Mouse (Mus musculus) kidney, embryonic 14.5 days (tissue): ENCODE measurements around the gene Pink1. TPM values are rescaled to one million over a fixed set of nuclear protein-coding genes. Genes with fewer than 3 reads are reported as not detected.
A peak's percentile ranks its signal among the peaks of the same experiment; 100 is the strongest.
"Not testable (repeated sequence)": the region's sequence is repeated elsewhere in the genome, so short reads cannot be mapped to it uniquely, and the experiment has no call there.

Experiments used
- ATAC-seq: fragments of 200-750 bp; cut with Nextera tagmentation; 2 replicates; pipeline ENCODE4 v1.8.0; 2017; ENCODE audit warnings: moderate number of reproducible peaks, mild to moderate bottlenecking, moderate TSS enrichment, moderate library complexity; ENCODE audit not compliant: low FRiP score, low TSS enrichment
- H3K27ac ChIP-seq: fragments of 300-500 bp; sonication (generic); 2 replicates; pipeline ENCODE4 v1.5.1; 2014; ENCODE audit warnings: low read depth, mild to moderate bottlenecking, low read length, moderate library complexity, mixed read lengths
- H3K27me3 ChIP-seq: fragments of 300-500 bp; sonication (generic); 2 replicates; pipeline ENCODE4 v1.6.1; 2014; ENCODE audit warnings: mild to moderate bottlenecking, low read length; ENCODE audit not compliant: control insufficient read depth, insufficient read depth
- H3K36me3 ChIP-seq: fragments of 300-500 bp; sonication (generic); 2 replicates; pipeline ENCODE4 v1.6.1; 2014; ENCODE audit warnings: low read length, mixed read lengths; ENCODE audit not compliant: control insufficient read depth, insufficient read depth
- H3K4me1 ChIP-seq: fragments of 300-500 bp; sonication (generic); 2 replicates; pipeline ENCODE4 v1.6.1; 2014; ENCODE audit warnings: low read length, mixed read lengths; ENCODE audit not compliant: control insufficient read depth, insufficient read depth
- H3K4me2 ChIP-seq: fragments of 300-500 bp; sonication (generic); replicated peaks from 2 replicates; pipeline ENCODE4 v1.6.1; 2014; ENCODE audit warnings: low read depth, mild to moderate bottlenecking, low read length
- H3K4me3 ChIP-seq: fragments of 300-500 bp; sonication (generic); 2 replicates; pipeline ENCODE4 v1.5.1; 2014; ENCODE audit warnings: mild to moderate bottlenecking, low read length
- H3K9ac ChIP-seq: fragments of 300-500 bp; sonication (generic); 2 replicates; pipeline ENCODE4 v1.6.1; 2014; ENCODE audit warnings: low read depth, mild to moderate bottlenecking, low read length, moderate library complexity
- H3K9me3 ChIP-seq: fragments of 300-500 bp; sonication (generic); 2 replicates; pipeline ENCODE4 v1.6.1; 2016; ENCODE audit warnings: low read length; ENCODE audit not compliant: control insufficient read depth
- WGBS: fragments of 180-500 bp; shearing (Covaris S2); extraction: QIAGEN DNeasy Blood & Tissue Kit; methylation state at CpG from one replicate; pipeline ENCODE4 v1.1.7; 2014; 5-methylcytosine and 5-hydroxymethylcytosine counted together
- polyA plus RNA-seq: library from polyadenylated mRNA; unstranded; fragments of >200 nt; fragmentation: Nextera tagmentation; extraction: Ambion mirVana; gene quantifications from 2 replicates; pipeline ENCODE4 v1.2.1, GENCODE M21; 2014

Pink1 gene
- polyA plus RNA-seq, 1 experiment from 2014 or later, result 25.7 TPM

DNA sequence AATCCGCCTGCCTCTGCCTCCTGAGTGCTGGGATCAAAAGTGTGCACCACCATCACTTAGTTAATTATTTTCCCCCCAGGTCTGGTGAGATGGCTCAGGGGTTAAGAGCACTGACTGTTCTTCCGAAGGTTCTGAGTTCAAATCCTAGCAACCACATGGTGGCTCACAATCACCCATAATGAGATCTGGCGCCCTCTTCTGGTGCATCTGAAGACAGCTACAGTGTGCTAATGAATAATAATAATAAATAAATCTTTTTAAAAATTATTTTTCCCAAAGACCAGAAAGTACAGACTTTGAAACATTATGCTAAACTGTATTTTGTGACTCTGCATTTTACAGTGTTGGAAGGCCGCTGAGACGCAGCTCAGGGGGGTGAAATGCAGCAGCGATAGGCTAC, 9.5 kb upstream of the Pink1 start:
- no peaks in the 10 kb centered on the region for H3K4me1 ChIP-seq
- no peak overlapping the region for H3K27ac ChIP-seq
- H3K9ac ChIP-seq, result no peak overlapping the region
- peaks cover 3% of the 10 kb centered on the region; the same call in 1 of the 2 replicates for H3K27me3 ChIP-seq
- 88% methylated on average over 6 of the region's 6 CpGs for WGBS
- no peak overlapping the region for H3K4me3 ChIP-seq
- H3K4me2 ChIP-seq, result no peak overlapping the region
- ATAC-seq, result no peak
- no peaks in the 10 kb centered on the region for H3K36me3 ChIP-seq
- no peaks in the 10 kb centered on the region for H3K9me3 ChIP-seq

DNA sequence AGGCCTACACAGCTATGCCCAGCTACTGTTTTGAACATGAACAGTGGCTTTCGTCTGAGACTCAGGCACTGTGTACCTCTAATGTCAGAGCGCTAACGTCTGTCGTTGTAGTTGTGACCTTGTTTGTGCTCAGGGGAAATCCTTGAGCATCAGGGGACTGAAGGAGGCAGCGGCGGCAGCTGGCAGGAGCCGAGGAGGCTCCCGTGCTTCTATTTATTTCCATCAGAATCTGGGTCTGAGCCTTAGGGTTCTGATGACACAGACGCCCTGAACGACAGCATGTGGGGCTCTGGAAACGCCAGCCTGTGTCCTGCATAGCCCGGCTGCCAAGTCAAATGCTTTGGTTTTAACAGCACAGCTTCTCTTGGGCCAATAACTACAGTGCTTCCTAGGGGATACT, 8.9 kb upstream of the Pink1 start:
- whole genome bisulfite sequencing, result 88% methylated on average over 12 of the region's 12 CpGs
- H3K9ac ChIP-seq, result no peak overlapping the region

DNA sequence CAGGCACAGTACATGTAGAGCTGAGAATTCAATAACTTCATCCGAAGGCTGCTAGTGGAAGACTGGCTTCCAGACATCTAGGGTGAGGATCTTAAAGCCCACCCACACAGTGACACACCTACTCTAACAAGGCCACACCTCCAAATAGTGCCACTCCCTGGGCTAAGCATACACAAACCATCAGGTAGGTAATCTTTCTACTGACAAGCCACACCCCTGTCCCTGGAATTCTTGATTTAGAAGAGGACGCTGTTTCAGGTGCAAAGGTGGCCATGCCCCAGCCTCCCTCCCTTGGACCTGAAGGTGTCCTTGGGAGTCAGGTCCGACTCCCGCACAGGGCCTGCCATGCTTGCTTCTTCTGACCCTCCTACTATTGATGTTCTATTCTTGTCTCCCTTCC, 7.0 kb upstream of the Pink1 start:
- Histone ChIP-seq H3K27me3 (peaks cover 7% of the 10 kb centered on the region; the same call in 1 of the 2 replicates), H3K4me1 (no peaks in the 10 kb centered on the region), H3K36me3 (no peaks in the 10 kb centered on the region), H3K27ac (no peak overlapping the region), H3K9ac (no peak overlapping the region), H3K4me2 (no peak overlapping the region), H3K4me3 (no peak overlapping the region), H3K9me3 (no peaks in the 10 kb centered on the region)
- no peak for ATAC-seq
- 84% methylated on average over 4 of the region's 4 CpGs for WGBS

More for the DNA sequence above, 8.9 kb upstream of the Pink1 start:
- peaks cover 5% of the 10 kb centered on the region; the same call in 1 of the 2 replicates for H3K27me3 ChIP-seq
- no peak overlapping the region for H3K4me3 ChIP-seq
- H3K4me2 ChIP-seq, result no peak overlapping the region
- no peaks in the 10 kb centered on the region for H3K4me1 ChIP-seq
- no peak for ATAC-seq
- H3K27ac ChIP-seq, result no peak overlapping the region
- no peaks in the 10 kb centered on the region for H3K9me3 ChIP-seq
- H3K36me3 ChIP-seq, result no peaks in the 10 kb centered on the region

DNA sequence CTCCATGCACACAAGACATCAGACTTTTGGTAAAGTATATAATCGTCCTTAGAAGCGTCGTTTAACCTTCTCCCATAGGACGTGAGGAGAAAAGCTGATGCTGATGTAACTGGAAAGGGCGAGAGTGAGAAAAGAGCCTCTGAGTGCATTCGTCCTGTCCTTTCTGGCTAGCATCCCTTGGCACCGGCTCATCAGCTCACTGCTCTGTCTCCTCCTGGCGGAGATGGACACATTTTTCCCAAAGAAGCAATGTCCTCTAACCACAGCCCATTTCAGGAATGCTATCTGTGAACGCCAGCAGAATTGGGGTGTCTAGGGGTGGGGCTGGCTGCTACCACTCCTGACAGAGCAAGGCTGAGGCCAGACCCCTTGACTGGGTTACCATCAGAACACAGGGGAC, 5.5 kb upstream of the Pink1 start:
- H3K9me3 ChIP-seq, result no peaks in the 10 kb centered on the region
- H3K4me3 ChIP-seq, result no peak overlapping the region
- H3K36me3 ChIP-seq, result no peaks in the 10 kb centered on the region
- H3K4me2 ChIP-seq, result no peak overlapping the region
- 84% methylated on average over 9 of the region's 9 CpGs for WGBS
- H3K27ac ChIP-seq, result no peak overlapping the region
- H3K27me3 ChIP-seq, result peaks cover 7% of the 10 kb centered on the region; the same call in 1 of the 2 replicates
- H3K9ac ChIP-seq, result no peak overlapping the region
- no peaks in the 10 kb centered on the region for H3K4me1 ChIP-seq
- ATAC-seq, result no peak

DNA sequence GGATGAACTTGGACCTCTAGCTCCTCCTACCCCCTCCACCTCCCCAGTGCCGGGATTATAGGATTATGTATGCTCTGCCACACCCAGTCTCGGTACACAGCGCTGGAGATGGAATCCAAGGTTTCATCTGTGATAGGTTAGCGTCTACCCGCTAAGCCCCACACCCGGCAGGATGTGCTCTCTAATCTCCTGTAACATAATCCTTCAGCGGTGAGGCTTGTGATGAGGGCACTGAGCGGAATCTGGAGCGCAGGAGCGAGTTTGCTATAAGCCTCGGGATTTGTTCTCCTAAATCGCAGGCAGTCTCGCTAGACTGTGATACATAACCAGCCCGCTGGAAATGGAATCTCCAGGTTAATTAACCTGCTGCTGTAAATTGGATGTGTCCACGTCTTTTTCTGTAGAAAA, 4.2 kb upstream of the Pink1 start:
- ATAC-seq, result no peak

DNA sequence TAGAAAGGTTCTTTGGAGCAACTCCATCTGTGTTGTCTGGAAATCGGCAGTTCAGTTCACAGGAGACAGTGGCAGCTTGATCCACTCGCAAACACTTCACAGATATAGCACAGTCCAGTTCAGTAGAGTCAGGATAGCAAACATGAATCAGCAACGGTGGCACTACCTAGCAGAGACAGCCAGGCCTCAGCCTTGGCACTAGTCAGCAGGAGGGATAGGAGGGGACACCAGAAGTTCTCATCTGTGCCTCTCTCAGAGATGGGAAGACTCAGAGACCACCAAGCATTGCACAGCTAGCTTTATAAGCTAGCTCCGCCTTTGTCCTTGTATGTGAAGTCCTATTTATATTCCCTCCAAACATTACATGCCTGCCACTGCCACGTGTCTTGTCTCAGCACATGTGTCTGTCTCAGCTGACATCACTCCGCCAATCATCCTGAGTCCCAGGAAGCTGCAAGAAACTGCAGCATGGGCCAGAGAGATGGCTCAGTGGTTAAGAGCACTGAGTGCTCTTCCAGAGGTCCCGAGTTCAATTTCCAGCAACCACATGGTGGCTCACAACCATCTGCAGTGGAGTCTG, 1.9 kb upstream of the Pink1 start:
- 0 out of 2 replicates have a peak, but pooled peaks cover 4% of the 10 kb centered on the region for H3K4me1 ChIP-seq
- H3K9me3 ChIP-seq, result no peaks in the 10 kb centered on the region
- ATAC-seq, result no peak
- no peaks in the 10 kb centered on the region for H3K36me3 ChIP-seq
- H3K4me2 ChIP-seq, result peak overlapping the region; percentile 35
- peak overlapping the region; percentile 23; the same call in 1 of the 2 replicates for H3K9ac ChIP-seq
- H3K27me3 ChIP-seq, result peaks cover 7% of the 10 kb centered on the region; the same call in 1 of the 2 replicates
- WGBS, result 75% methylated on average over 7 of the region's 7 CpGs
- no peak overlapping the region for H3K27ac ChIP-seq
- peak overlapping the region; percentile 29 for H3K4me3 ChIP-seq

More for the DNA sequence above, 4.2 kb upstream of the Pink1 start:
- 21% methylated on average over 15 of the region's 15 CpGs for WGBS
- Histone ChIP-seq H3K4me3 (no peak overlapping the region), H3K9me3 (no peaks in the 10 kb centered on the region), H3K9ac (no peak overlapping the region), H3K27ac (no peak overlapping the region), H3K4me2 (no peak overlapping the region), H3K36me3 (no peaks in the 10 kb centered on the region), H3K4me1 (0 out of 2 replicates have a peak, but pooled peaks cover 4% of the 10 kb centered on the region), H3K27me3 (peaks cover 7% of the 10 kb centered on the region; the same call in 1 of the 2 replicates)

DNA sequence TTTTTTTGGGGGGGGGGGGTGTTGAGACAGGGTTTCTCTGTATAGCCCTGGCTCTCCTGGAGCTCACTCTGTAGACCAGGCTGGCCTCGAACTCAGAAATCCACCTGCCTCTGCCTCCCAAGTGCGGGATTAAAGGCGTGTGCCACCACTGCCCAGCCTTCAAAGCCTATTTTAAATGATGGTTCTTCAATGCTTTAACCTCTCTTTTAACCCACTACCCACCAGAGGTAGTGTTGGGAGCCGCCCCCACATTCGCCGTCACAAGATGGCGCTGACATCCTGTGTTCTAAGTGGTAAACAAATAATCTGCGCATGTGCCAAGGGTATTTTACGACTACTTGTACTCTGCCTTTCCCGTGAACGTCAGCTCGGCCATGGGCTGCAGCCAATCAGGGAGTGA, 1.0 kb upstream of the Pink1 start:
- 42% methylated on average over 8 of the region's 12 CpGs for WGBS
- not testable (repeated sequence) for H3K4me3 ChIP-seq, H3K4me1 ChIP-seq, H3K9ac ChIP-seq, ATAC-seq, H3K9me3 ChIP-seq, H3K36me3 ChIP-seq, H3K4me2 ChIP-seq, H3K27me3 ChIP-seq, H3K27ac ChIP-seq

DNA sequence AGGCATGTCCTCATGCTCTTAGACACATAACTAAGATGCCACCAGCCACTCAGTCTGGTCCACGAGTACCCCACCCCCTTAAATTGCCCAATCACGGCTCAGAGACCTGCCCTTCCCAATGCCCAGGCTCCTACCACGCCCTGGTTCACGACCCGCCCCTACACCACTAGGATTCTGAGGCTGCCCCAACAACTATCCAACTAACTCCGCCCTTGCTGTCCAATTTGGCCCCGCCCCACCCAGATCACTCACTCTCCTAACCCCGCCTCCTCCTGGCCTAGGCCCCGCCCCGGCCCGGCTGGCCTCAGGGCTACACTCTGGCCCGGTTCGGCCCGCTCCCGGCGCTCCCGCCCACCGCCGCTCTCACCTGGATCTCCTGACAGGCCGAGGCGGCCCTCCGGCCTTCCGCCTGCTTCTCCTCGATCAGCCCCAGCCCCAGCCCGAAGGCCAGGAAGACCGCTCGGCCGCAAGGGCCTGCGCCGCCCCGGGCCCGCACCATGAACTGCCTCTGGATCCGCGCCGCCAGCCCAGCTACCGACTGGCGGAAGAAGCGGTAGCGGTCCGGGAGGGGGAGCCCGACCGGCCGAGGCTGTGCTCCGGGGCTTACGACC, 536 bp downstream of the Pink1 start:
- 0 out of 2 replicates have a peak, but pooled peaks cover 4% of the 10 kb centered on the region for H3K4me1 ChIP-seq
- peak overlapping the region; percentile 92 for H3K4me3 ChIP-seq
- H3K9ac ChIP-seq, result peak overlapping the region; percentile 95
- H3K36me3 ChIP-seq, result peaks cover 1% of the 10 kb centered on the region; the same call in 1 of the 2 replicates
- H3K4me2 ChIP-seq, result peak overlapping the region; percentile 77
- H3K27me3 ChIP-seq, result 0 out of 2 replicates have a peak, but pooled peaks cover 3% of the 10 kb centered on the region
- 1% methylated on average over 44 of the region's 45 CpGs for WGBS
- ATAC-seq, result peak; percentile 94
- no peaks in the 10 kb centered on the region for H3K9me3 ChIP-seq
- peak overlapping the region; percentile 96 for H3K27ac ChIP-seq

DNA sequence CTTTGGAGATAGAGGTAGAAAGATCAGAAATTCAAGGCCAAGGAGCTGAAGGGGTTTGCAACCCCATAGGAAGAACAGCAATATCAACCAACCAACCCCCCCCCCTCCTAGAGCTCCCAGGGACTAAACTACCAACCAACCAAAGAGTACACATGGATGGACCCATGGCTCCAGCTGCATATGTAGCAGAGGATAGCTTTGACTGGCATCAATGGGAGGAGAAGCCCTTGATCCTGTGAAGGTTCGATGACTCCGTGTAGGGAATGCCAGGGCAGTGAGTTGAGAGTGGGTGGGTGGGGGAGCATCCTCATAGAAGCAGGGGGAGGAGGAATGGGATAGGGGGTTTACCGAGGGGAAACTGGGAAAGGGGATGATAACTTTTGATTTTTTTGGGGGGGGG, 1.7 kb downstream of the Pink1 start:
- no peak overlapping the region for H3K27ac ChIP-seq
- WGBS, result 97% methylated on average over 3 of the region's 3 CpGs

More for the DNA sequence above, 1.7 kb downstream of the Pink1 start:
- Histone ChIP-seq H3K4me2 (no peak overlapping the region), H3K4me3 (no peak overlapping the region), H3K27me3 (no peaks in the 10 kb centered on the region), H3K9me3 (no peaks in the 10 kb centered on the region), H3K4me1 (0 out of 2 replicates have a peak, but pooled peaks cover 4% of the 10 kb centered on the region), H3K9ac (no peak overlapping the region), H3K36me3 (peaks cover 3% of the 10 kb centered on the region; the same call in 1 of the 2 replicates)
- no peak for ATAC-seq
